Mouse (Mus musculus) ovary, postnatal 10 days (tissue): ENCODE measurements around the gene Clec2h.
"Not testable (repeated sequence)": the region's sequence is repeated elsewhere in the genome, so short reads cannot be mapped to it uniquely, and the experiment has no call there.

Experiments
- DNase-seq: peaks from one replicate; pipeline ENCODE4 v3.0.0; 2022; ENCODE audit warnings: low spot score

The Clec2h gene

GRCm38 (mm10) chr6:128662206-128662605, at the start of gene Clec2h:
Gene Clec2h (plus strand): TSS chr6:128662385.
- no peak for DNase-seq

GRCm38 (mm10) chr6:128622733-128623132, 39.5 kb upstream of the Clec2h start:
- DNase-seq, result no peak

- not testable (repeated sequence) for DNase-seq
Observed at GRCm38 (mm10) chr6:128623433-128623832, 38.8 kb upstream of the Clec2h start, which contains the start of gene Klrb1a. Gene Klrb1a (minus strand): TSS chr6:128623533.

GRCm38 (mm10) chr6:128624425-128624824, 37.8 kb upstream of the Clec2h start:
- no peak for DNase-seq

- DNase-seq, result not testable (repeated sequence)
Observed at GRCm38 (mm10) chr6:128625246-128625645, 36.9 kb upstream of the Clec2h start.

- DNase-seq, result peak; percentile 10
Observed at GRCm38 (mm10) chr6:128629771-128630739, 32.1 kb upstream of the Clec2h start.

GRCm38 (mm10) chr6:128630912-128631905, 31.0 kb upstream of the Clec2h start:
- DNase-seq, result not testable (repeated sequence)

- DNase-seq, result no peak
Observed at GRCm38 (mm10) chr6:128640673-128641072, 21.5 kb upstream of the Clec2h start.

- DNase-seq, result no peak
Observed at GRCm38 (mm10) chr6:128641116-128641716, 21.0 kb upstream of the Clec2h start.

- no peak for DNase-seq
Observed at GRCm38 (mm10) chr6:128643999-128644398, 18.2 kb upstream of the Clec2h start.

GRCm38 (mm10) chr6:128644694-128645093, 17.5 kb upstream of the Clec2h start:
- not testable (repeated sequence) for DNase-seq

- DNase-seq, result not testable (repeated sequence)
Observed at GRCm38 (mm10) chr6:128645708-128646107, 16.5 kb upstream of the Clec2h start.

- DNase-seq, result no peak
Observed at GRCm38 (mm10) chr6:128649681-128650080, 12.5 kb upstream of the Clec2h start.

GRCm38 (mm10) chr6:128650187-128650586, 12.0 kb upstream of the Clec2h start:
- DNase-seq, result no peak

- DNase-seq, result not testable (repeated sequence)
Observed at GRCm38 (mm10) chr6:128650827-128651226, 11.4 kb upstream of the Clec2h start.

GRCm38 (mm10) chr6:128652938-128653337, 9.2 kb upstream of the Clec2h start:
- DNase-seq, result no peak

GRCm38 (mm10) chr6:128661249-128661648, 936 bp upstream of the Clec2h start:
- no peak for DNase-seq

GRCm38 (mm10) chr6:128669936-128670335, 7.8 kb downstream of the Clec2h start:
- DNase-seq, result no peak

- DNase-seq, result no peak
Observed at GRCm38 (mm10) chr6:128679574-128679973, 17.4 kb downstream of the Clec2h start.

GRCm38 (mm10) chr6:128701691-128702090, 39.5 kb downstream of the Clec2h start:
- no peak for DNase-seq

- DNase-seq, result no peak
Observed at GRCm38 (mm10) chr6:128722959-128723358, 60.8 kb downstream of the Clec2h start, which contains the start of gene Klrb1. Gene Klrb1 (minus strand): TSS chr6:128723059.
